Mouse (Mus musculus) megakaryocyte progenitor cell, adult 5-6 weeks (primary cell): Measurements from ENCODE around the gene Xndc1. TPM values are rescaled to one million over a fixed set of nuclear protein-coding genes. Genes with fewer than 3 reads are reported as not detected.
"Not testable (repeated sequence)": the region's sequence is repeated elsewhere in the genome, so short reads cannot be mapped to it uniquely, and the experiment has no call there.

Experiments
- ATAC-seq: replicated peaks from 2 replicates; pipeline ENCODE4 v1.8.0; 2016; ENCODE audit warnings: mild to moderate bottlenecking, moderate TSS enrichment, inconsistent platforms; ENCODE audit not compliant: poor library complexity
- total RNA-seq, 2 experiments: library from RNA; stranded (forward) in 1 of 2; stranded (reverse) in 1 of 2; fragments of 157-497, 149-512 nt in 1 of 2; fragments of 200-1000 nt in 1 of 2; gene quantifications; 2 replicates each; pipeline versions ENCODE4 v1.2.3 to v1.2.4; 2015 to 2017

Gene Xndc1
- total RNA-seq (2015), result 17.6 and 19.7 TPM in 2 replicates
- total RNA-seq (2017), result 28.4 and 30.3 TPM in 2 replicates

GRCm38 (mm10) chr7:102065046-102065891, at the start of gene Xndc1, which contains the start of the genes Rnf121 and Xntrpc:
Gene Xndc1 (plus strand): TSS chr7:102065511.
Gene Rnf121 (minus strand): TSS chr7:102065469.
Gene Xntrpc (plus strand): TSS chr7:102065713.
- ATAC-seq, result peak; percentile 95

DNA sequence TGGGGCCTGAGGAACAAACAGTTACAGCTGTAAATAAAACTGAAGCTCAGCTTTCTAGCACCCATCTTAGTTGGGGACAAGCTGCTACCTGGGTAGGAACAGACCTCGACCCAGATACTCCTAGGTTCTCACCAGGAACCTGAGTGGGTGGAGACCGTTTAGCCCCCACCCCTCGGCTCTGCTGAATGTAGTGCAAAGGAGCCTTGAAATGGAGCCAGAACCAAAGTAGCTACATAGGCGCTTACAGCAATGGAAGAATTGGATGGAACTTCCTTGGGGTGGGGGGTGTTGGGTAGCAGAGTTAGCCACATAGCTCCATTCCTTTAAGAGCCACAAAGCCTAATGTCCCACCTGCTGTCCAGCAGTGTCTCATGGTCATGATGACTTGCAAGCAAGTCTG, 48.4 kb upstream of the Xndc1 start:
- 0 out of 2 replicates have a peak, but pooled peaks have one; percentile 11 for ATAC-seq

- ATAC-seq, result peak; percentile 55
Observed at GRCm38 (mm10) chr7:102017452-102017851, 47.9 kb upstream of the Xndc1 start.

- no peak for ATAC-seq
Observed at GRCm38 (mm10) chr7:102018034-102018433, 47.3 kb upstream of the Xndc1 start.

DNA sequence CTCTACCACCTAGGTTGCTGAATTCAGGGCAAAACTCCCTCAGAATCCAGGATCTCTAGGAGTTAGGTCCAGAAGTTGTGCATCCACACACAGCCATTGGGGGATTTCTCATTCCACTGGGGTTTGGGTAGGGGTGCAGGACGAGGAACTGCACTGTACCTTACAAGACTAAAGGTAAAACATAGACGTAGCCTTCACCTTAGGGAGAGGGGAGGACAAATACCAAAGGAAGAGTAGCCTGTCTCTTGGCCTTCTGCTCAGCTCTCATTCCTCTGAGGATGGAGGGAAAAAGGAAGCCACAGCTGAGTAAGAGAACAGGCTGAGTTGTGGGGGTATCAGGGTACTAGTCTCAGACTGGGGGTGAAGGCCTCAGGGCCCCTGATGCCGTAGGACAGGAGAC, 46.7 kb upstream of the Xndc1 start, which contains the start of gene Il18bp:
Gene Il18bp (minus strand): TSS at position 101 of the 400 bp plus-strand sequence.
- ATAC-seq, result no peak

DNA sequence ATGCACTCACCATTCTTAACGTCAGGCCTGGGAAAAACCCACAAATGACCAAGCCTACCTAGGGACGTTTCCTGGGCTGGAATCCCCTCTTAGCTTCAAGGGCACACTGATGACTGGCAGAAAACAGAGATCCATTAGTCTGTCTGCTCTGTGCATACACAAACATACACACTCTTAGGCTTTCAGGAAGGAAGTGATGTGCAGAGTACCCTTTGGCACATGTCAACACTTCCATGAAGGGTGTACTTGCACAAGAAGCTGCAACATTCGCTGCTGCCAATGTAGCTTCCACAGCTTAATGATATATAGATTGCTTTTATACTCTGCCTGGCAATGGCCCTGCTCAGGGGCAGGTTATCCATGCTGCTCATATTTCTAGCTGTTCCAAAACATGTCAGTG, 45.9 kb upstream of the Xndc1 start:
- peak; percentile 60 for ATAC-seq

DNA sequence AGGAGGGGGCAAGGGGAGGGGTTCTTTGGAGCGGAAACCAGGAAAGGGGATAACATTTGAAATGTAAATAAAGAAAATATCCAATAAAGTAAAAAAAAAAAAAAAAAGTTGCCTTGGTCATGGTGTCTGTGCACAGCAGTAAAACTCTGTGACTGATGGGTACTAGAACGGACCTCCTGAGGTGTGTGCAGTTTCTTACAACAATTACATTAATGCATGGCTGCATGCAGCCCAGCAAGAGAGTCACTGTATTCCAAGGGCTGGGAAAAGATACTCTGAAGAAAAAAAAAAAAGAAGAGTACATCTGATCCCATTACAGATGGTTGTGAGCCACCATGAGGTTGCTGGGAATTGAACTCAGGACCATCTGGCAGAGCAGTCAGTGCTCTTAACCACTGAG, 44.4 kb upstream of the Xndc1 start:
- not testable (repeated sequence) for ATAC-seq

DNA sequence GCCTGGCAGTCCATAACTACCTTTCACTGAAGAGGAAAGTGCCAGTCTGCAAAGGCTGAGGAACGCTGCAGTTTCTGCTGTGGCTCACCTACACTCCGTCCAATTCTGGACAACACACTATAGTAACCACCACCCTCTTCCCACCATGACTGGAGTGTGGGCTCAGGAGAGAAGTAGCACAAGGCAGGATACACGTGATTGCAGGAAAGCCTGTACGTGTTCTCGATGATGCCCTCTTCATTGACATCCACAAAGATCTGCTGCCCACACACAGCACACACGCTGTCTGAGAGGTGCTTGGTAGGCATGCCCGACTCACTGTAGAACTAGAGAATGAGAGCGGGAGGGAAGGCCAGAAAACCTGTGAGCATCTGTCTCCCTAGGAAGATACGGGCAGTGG, 41.5 kb upstream of the Xndc1 start:
- ATAC-seq, result no peak

GRCm38 (mm10) chr7:102025187-102026119, 39.9 kb upstream of the Xndc1 start:
- peak; percentile 44 for ATAC-seq

DNA sequence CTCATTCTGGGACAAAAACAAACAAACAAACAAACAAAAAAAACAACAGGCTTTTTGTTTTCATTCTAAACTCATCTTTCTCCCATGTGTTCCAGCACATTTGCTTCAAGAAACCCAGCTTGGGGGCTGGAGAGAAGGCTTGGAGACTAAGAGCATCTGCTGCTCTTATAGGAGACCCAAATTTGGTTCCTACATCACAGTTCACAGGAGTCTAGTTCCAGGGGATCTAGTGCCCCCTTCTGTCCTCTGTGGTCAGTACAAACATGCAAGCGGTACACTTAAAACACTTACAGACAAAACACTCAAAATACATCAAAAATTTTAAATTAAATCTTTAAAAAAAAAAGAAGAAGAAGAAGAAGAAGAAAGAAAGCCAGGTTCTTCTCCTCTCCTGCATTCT, 30.4 kb upstream of the Xndc1 start:
- peak; percentile 50; the same call in 1 of the 2 replicates for ATAC-seq

GRCm38 (mm10) chr7:102035534-102035933, 29.8 kb upstream of the Xndc1 start:
- no peak for ATAC-seq

DNA sequence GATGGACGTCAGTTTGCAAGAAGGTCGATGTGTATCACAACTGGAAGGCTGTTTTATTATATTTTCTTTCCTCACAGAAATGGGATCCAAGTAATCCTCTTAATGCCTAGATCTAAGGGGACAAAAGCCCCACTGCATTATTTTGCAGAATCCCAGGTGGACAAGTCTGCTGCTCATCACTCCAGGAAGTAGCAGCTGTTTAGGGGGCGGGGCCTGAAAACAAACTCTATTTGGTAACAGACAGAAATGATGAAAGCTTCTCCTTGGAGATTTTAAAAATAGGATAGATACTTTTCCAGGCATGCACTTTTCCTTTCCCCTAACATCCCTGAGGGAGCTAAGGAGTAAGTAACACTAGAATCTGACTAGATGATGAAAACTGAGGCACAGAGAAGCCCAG, 28.0 kb upstream of the Xndc1 start:
- ATAC-seq, result no peak

GRCm38 (mm10) chr7:102042314-102042713, 23.0 kb upstream of the Xndc1 start:
- ATAC-seq, result no peak

GRCm38 (mm10) chr7:102048524-102048923, 16.8 kb upstream of the Xndc1 start:
- peak; percentile 80 for ATAC-seq

- ATAC-seq, result no peak
Observed at GRCm38 (mm10) chr7:102061353-102061752, 4.0 kb upstream of the Xndc1 start.

DNA sequence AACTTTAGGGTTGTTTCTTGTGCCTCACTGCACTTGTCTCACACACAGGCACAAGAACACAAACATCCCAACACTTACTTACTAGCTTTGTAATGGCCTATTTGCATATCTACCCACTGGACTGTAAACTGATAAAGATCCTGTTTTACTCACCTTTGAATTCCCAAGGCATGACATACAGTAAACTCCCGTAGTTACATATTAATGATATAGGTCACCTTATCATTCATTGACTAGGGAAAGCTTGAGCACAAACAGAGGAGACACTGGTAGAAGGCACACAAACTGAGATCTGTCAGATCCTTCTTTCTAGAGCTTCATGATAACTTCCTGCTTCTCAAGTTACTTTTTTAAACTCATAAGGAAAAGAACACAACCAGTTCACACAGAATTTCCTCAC, 3.1 kb upstream of the Xndc1 start:
- no peak for ATAC-seq

GRCm38 (mm10) chr7:102063891-102064290, 1.4 kb upstream of the Xndc1 start:
- ATAC-seq, result no peak

DNA sequence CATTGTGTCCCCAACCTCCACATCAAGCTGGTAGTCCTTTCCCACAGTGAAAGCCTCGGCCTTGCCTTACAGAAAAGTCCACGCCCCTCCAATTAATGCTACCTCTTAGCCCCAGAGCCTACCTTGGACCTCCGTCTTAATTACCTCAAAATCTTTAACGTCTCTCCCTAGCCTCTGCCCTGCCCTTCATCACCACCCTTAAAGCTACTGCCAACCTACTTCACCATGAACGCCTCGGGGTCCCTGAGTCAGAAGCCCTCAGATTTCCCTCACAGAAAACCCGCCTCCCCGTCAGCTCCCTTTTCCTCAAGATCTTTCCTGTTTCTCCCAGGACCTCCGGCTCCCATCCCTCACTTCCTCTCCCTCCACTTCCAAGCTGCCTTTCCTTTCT, 661 bp upstream of the Xndc1 start:
- peak; percentile 2; the same call in 1 of the 2 replicates for ATAC-seq

GRCm38 (mm10) chr7:102066363-102066762, 1.1 kb downstream of the Xndc1 start:
- ATAC-seq, result no peak

GRCm38 (mm10) chr7:102076714-102077296, 11.5 kb downstream of the Xndc1 start:
- peak; percentile 90 for ATAC-seq

DNA sequence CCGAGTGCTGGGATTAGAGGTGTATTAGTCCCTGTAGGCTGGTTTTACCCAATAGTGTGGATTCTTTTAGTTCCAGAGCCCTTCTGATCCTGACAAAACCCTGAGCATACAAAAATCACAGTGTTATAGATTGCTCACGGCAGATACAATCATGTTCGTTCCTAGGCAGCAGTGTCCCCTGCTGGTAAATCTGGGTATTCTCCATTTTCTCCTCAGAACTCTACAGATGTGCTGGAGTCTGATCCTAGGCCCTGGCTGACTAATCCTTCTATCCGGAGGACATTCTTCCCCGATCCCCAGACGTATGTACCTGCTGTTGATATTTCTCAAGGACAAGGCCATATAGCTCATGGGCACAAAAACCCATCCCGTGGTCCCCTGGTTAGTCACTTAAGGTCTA, 13.2 kb downstream of the Xndc1 start:
- peak; percentile 74 for ATAC-seq
